In the genomic region with DNA sequence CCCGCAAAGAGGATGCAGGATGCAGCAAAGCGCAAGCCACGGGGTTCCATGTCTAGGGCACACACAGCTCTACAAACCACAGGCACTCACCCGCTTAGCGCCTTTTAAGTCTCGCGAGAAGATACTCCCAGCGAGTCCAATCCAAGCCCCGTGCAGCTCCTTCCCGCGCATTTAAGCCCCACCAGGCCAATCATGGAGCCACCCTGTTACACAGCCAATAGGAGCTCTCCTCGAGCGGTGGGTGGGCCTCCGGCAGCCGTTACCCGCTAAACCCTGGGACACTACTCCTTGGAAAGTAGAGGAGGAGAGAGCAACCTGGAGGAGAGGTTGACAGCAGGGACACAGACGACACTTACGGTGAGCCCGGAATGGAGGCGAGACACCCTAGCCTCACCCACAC, we compare ENCODE assay signal across 9 mouse cellular contexts. TPM values are rescaled to one million over a fixed set of nuclear protein-coding genes. Genes with fewer than 3 reads are reported as not detected.
DNase-seq lines count a peak whose midpoint lies in the region; ATAC-seq and TF ChIP-seq lines count a peak whose summit lies in the region.
"Had no signal": no experiment of that assay in that cellular context is flagged by ENCODE, and none has a peak within 500 bp of the region (broad histone marks: within the 10 kb centered on the region; RNA-seq: fewer than 3 reads in every experiment).

A gene (plus strand): TSS at position 277 of the 400 bp plus-strand sequence.

- H3K4me2 ChIP-seq in neural tube, embryonic 15.5 days, result no peak within 1 kb of the TSS; the same call in 1 of the 2 replicates

- no peak for TF ChIP-seq POLR2A in spleen, adult 2 months (IDR thresholded peaks at IDR 0.05; ENCODE audit: low read depth, low read length)
- TF ChIP-seq POLR2A in testis, adult 2 months (IDR thresholded peaks at IDR 0.05; ENCODE audit: control insufficient read depth, low read depth, low read length), result peak; percentile 83
- TF ChIP-seq POLR2A in cerebellum, adult 2 months (IDR thresholded peaks at IDR 0.05; ENCODE audit: borderline replicate concordance, insufficient read depth, low read length), result no peak

- H3K9me3 ChIP-seq in neural tube, embryonic 15.5 days (replicated peaks), result no peaks in the 10 kb centered on the region

- H3K27me3 ChIP-seq in spleen, adult 2 months (ENCODE audit: control insufficient read depth, insufficient read depth, low read length), result no peaks in the 10 kb centered on the region
- H3K27me3 ChIP-seq in testis, adult 2 months (ENCODE audit: control insufficient read depth, insufficient read depth, low read length), result no peaks in the 10 kb centered on the region
- no peaks in the 10 kb centered on the region for H3K27me3 ChIP-seq in neural tube, embryonic 15.5 days (replicated peaks)
- no peaks in the 10 kb centered on the region for H3K27me3 ChIP-seq in cerebellum, adult 2 months (ENCODE audit: control insufficient read depth, insufficient read depth, low read length)

- 83% methylated on average over 20 of the region's 20 CpGs for WGBS in spleen, adult 2 months
- 76% methylated on average over 20 of the region's 20 CpGs for WGBS in neural tube, embryonic 15.5 days
- WGBS in cerebellum, adult 2 months, result 76% methylated on average over 20 of the region's 20 CpGs

- no peak within 1 kb of the TSS for H3K27ac ChIP-seq in spleen, adult 2 months (ENCODE audit: insufficient read depth, low read length)
- H3K27ac ChIP-seq in testis, adult 2 months (ENCODE audit: control insufficient read depth, insufficient read depth, low read depth, low read length), result peak within 1 kb of the TSS; percentile 90
- H3K27ac ChIP-seq in neural tube, embryonic 15.5 days (replicated peaks), result no peak within 1 kb of the TSS
- no peak within 1 kb of the TSS for H3K27ac ChIP-seq in cerebellum, adult 2 months (ENCODE audit: insufficient read depth, low read length)

- no peaks in the 10 kb centered on the region for H3K36me3 ChIP-seq in spleen, adult 2 months (ENCODE audit: control insufficient read depth, insufficient read depth, low read length)
- no peaks in the 10 kb centered on the region for H3K36me3 ChIP-seq in testis, adult 2 months (ENCODE audit: control insufficient read depth, insufficient read depth, low read length)
- H3K36me3 ChIP-seq in neural tube, embryonic 15.5 days, result no peaks in the 10 kb centered on the region

- peak; percentile 80 for DNase-seq in heart, adult 11 months
- no peak for DNase-seq in heart, adult 18-20 months
- peak in 1 of 2 experiments; percentile 14 for DNase-seq in spleen, adult 2 months (ENCODE audit: low read depth in 1 of 2, low spot score in 2 of 2)
- DNase-seq in spleen, postnatal 14 days (ENCODE audit: low spot score in 2 of 2), result no peak
- no peak for DNase-seq in cerebellum, adult 2 months
- DNase-seq: kidney, adult 2 months had no signal

- no peak within 1 kb of the TSS for H3K9ac ChIP-seq in neural tube, embryonic 15.5 days (replicated peaks)

- H3K4me3 ChIP-seq in spleen, adult 2 months (ENCODE audit: extremely low read depth, insufficient read depth, insufficient read length), result peak within 1 kb of the TSS; percentile 31
- H3K4me3 ChIP-seq in testis, adult 2 months (ENCODE audit: control insufficient read depth, low read depth, low read length), result peak within 1 kb of the TSS; percentile 93
- H3K4me3 ChIP-seq in neural tube, embryonic 15.5 days (replicated peaks), result no peak within 1 kb of the TSS
- H3K4me3 ChIP-seq in cerebellum, adult 2 months (replicated peaks; ENCODE audit: insufficient read depth, low read depth, low read length), result no peak within 1 kb of the TSS

- TF ChIP-seq CTCF in spleen, adult 2 months (IDR thresholded peaks at IDR 0.05; ENCODE audit: extremely low read depth, insufficient read depth, insufficient read length, insufficient replicate concordance), result no peak
- no peak for TF ChIP-seq CTCF in testis, adult 2 months (IDR thresholded peaks at IDR 0.05; ENCODE audit: control insufficient read depth, insufficient read depth, insufficient replicate concordance, low read depth, low read length)
- TF ChIP-seq CTCF in cerebellum, adult 2 months (IDR thresholded peaks at IDR 0.05; ENCODE audit: borderline replicate concordance, insufficient read depth, low read depth, low read length), result no peak

- no peaks in the 10 kb centered on the region for H3K4me1 ChIP-seq in spleen, adult 2 months (ENCODE audit: control insufficient read depth, insufficient read depth, insufficient read length)
- H3K4me1 ChIP-seq in testis, adult 2 months (ENCODE audit: control insufficient read depth, insufficient read depth, low read length), result peaks cover 2% of the 10 kb centered on the region; the same call in 1 of the 2 replicates
- H3K4me1 ChIP-seq in neural tube, embryonic 15.5 days, result no peaks in the 10 kb centered on the region
- H3K4me1 ChIP-seq in cerebellum, adult 2 months (ENCODE audit: control insufficient read depth, insufficient read depth, low read length), result no peaks in the 10 kb centered on the region

- ATAC-seq in inflammation-experienced regulatory T-cells, adult 6 months, result peak; percentile 80
- ATAC-seq in neural tube, embryonic 15.5 days (ENCODE audit: low FRiP score), result no peak

RNA-seq across cellular contexts. Expression of the gene that starts here (rescaled TPM):
- not detected for total RNA-seq in heart, adult 18-20 months (2021)
- 0.05 TPM in 1 of 2 replicates, not detected in the other for polyA plus RNA-seq in spleen, adult 2 months (2012; rRNA removed)
- polyA plus RNA-seq in inflammation-experienced regulatory T-cells, adult 6 months (2017; shearing (Covaris generic)), result 1 to 10 TPM in 2 of 3 experiments, not detected in 1; 1.3 to 8.0 TPM
- polyA plus RNA-seq in testis, adult 2 months (2012; rRNA removed), result 11.7 and 14.4 TPM in 2 replicates
- polyA plus RNA-seq in neural tube, embryonic 15.5 days (2015; fragmentation: Nextera tagmentation; extraction: Ambion mirVana), result 0.28 and 0.75 TPM in 2 replicates
- 0.07 TPM in 1 of 2 replicates, not detected in the other for polyA plus RNA-seq in cerebellum, adult 2 months (2012; rRNA removed)
- polyA plus RNA-seq: kidney, adult 2 months had no signal

Comparison
In these comparisons a context has a peak if more than half of its experiments do, and no peak if none do; other contexts are left out.
1. H3K4me3 ChIP-seq: peak in spleen, adult 2 months (single experiment) and testis, adult 2 months (single experiment); none in neural tube, embryonic 15.5 days (single experiment) and cerebellum, adult 2 months (single experiment).